Mouse (Mus musculus): Measurements from ENCODE around the gene Gjd2.

Gjd2 gene

GRCm38 (mm10) chr2:114012749-114013211, 639 bp downstream of the Gjd2 start:
- no peak for DNase-seq (ENCODE audit: low read depth, low spot score)

GRCm38 (mm10) chr2:114011838-114012237, 1.6 kb downstream of the Gjd2 start:
- peak; percentile 83 for DNase-seq (ENCODE audit: low read depth, low spot score)

- no peak for DNase-seq (ENCODE audit: low read depth, low spot score)
Observed at GRCm38 (mm10) chr2:114008321-114008720, 5.1 kb downstream of the Gjd2 start.

GRCm38 (mm10) chr2:113997484-113997883, 15.9 kb downstream of the Gjd2 start:
- DNase-seq (ENCODE audit: low read depth, low spot score), result no peak

GRCm38 (mm10) chr2:113996930-113997329, 16.5 kb downstream of the Gjd2 start:
- no peak for DNase-seq (ENCODE audit: low read depth, low spot score)

GRCm38 (mm10) chr2:113984890-113985289, 28.5 kb downstream of the Gjd2 start:
- DNase-seq (ENCODE audit: low read depth, low spot score), result no peak

- no peak for DNase-seq (ENCODE audit: low read depth, low spot score)
Observed at GRCm38 (mm10) chr2:113980664-113981063, 32.8 kb downstream of the Gjd2 start.

- DNase-seq (ENCODE audit: low read depth, low spot score), result no peak
Observed at GRCm38 (mm10) chr2:113978151-113978771, 35.2 kb downstream of the Gjd2 start.

GRCm38 (mm10) chr2:113973950-113974349, 39.5 kb downstream of the Gjd2 start:
- DNase-seq (ENCODE audit: low read depth, low spot score), result no peak

- DNase-seq (ENCODE audit: low read depth, low spot score), result no peak
Observed at GRCm38 (mm10) chr2:113966421-113966820, 47.0 kb downstream of the Gjd2 start.
